Mouse (Mus musculus): ENCODE measurements at regions not wholly inside any gene's neighbourhood (a gene's known extent, or its start where the extent isn't known, plus 50 kb on each side); places are given as distances from the start of the nearest gene placed in this dataset.

- DNase-seq (ENCODE audit: low spot score), result no peak
Observed at GRCm38 (mm10) chr11:19455391-19456290, 436.9 kb upstream of the Meis1 start.

DNA sequence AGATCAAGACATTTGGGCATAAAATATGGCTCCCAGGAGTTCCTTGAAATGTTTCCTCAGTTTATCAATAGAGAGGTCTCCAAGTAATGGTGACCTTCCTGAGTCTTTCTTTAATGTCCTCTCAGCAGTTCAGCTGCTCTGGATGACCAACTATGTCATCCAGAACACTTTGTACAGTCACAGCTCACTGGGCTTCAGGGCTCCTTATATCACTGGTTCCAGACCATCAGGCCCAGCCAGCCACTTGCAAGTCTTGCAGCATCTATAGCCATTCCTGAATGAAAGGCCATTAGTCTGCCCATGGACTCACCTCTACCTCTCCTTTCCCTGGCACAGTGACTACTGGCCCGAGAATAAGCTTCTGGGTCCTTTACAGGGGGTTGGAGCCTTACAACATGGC lies 437.8 kb upstream of the Meis1 start:
- DNase-seq (ENCODE audit: low spot score), result no peak

DNA sequence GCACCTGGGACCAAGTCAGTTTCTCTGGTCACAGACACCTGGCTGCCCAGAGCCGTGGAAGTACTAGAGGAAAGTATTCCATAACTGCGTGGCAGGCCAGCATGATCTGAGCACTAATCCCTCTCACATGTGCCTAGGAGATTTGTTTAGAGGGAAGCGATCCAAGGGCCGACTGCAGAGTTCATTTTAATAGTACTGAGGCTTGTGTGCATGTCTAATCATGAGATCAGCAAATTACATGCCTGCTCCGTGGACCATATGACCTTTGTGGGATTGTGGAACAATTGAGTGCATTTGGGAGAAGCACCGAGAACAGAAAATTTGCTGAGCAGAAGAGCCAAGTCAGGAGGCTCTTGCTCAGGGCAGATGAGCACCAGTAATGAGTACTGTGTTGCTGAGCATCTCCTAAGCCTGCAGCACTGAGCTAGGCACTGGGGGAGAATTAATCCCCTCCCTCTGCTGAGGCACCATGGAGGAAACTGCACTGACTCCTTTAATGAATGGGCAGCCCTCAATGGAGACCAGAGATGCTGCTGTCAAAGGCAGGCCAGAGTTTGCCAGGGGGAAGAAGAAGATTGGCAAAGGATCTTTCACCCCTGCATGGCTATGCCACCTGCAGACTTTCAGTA lies 445.1 kb upstream of the Meis1 start:
- DNase-seq (ENCODE audit: low spot score), result no peak

DNA sequence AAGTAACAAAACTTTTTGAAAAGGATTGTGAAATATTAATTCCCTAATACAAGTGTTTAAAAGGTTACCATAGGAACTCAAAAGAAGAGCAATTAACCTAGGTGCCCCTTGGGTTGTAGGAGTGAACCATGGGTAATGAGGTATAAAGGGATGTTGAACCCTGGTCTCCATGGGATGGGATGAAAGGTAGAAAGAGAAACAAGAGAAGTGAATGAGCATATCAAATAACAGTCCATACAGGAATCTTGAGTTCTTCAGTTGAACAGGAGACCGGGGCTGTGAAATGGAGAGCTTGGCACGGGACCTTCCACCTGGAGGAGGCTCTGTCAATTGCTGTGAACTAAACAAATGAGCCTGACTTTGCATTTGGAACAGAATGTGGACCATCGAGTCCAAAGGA lies 449.6 kb upstream of the Meis1 start:
- DNase-seq (ENCODE audit: low spot score), result no peak

- no peak for DNase-seq (ENCODE audit: low spot score)
Observed at GRCm38 (mm10) chr11:19468803-19469202, 450.0 kb upstream of the Meis1 start.

DNA sequence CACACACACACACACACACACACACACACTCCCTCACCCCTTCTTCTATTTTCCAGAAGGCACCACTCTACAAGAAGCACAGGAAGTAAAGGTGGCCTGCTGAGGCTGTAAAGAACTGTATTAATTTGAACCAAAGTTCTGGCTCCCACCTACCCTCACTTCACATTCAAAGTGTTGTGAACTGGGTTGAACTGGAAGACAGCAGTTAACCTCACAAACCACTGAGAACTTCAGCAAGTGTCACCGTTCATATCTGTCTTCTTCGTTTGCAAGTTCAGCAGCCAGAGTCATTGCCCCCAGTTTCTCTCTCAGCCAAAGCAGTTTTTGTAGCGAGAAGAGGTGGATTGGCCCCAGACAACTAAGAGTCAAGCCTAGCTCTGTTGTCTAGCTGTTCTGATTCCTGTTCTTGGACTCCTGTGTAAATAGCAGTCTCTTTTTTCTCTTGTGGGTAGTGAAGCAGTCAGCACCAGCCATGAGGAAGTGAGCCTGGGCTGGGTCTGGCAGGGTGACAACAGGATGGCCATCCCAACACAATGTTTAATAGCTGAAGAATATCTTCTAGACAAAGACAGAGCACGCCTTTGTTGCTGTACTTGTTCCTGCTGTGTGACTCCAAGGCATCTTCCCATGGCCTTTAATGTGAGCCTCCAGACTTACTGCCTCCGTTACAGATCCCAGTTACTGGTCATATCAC lies 452.0 kb upstream of the Meis1 start:
- DNase-seq (ENCODE audit: low spot score), result no peak

DNA sequence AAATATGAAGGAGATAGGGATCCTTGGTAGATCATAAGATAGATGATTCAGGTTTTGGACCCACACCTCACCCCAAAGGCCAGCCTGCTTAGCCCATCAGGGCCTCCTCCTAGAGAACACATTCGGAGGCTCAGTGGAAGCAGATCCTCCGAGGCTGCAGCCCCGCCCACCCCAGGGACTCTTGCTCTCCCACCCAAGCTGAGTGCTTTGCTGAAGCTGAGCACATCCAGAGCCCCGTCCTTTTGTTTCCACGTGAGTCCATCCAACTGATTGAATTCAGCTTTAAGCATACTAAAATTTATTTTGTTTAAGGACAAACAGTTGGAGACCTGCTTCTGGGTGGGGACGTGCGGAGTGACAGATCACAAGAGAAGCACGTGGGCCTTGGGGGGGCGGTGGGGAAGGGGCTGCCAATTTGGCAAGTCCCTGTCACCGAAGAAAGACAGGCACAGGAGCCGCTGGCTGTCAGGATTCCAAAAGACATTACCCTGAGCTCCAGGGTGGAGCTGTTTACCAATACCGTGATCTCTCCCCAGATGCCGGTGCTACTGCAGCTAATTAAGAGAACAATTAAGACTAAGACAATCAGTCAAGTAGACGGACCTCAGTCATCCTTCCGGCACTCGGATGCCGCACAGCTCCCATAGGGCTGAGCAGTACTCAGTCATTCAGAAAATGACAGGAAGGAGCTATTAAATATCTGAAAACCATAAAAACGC lies 448.9 kb upstream of the Spred2 start:
- DNase-seq (ENCODE audit: low spot score), result no peak

DNA sequence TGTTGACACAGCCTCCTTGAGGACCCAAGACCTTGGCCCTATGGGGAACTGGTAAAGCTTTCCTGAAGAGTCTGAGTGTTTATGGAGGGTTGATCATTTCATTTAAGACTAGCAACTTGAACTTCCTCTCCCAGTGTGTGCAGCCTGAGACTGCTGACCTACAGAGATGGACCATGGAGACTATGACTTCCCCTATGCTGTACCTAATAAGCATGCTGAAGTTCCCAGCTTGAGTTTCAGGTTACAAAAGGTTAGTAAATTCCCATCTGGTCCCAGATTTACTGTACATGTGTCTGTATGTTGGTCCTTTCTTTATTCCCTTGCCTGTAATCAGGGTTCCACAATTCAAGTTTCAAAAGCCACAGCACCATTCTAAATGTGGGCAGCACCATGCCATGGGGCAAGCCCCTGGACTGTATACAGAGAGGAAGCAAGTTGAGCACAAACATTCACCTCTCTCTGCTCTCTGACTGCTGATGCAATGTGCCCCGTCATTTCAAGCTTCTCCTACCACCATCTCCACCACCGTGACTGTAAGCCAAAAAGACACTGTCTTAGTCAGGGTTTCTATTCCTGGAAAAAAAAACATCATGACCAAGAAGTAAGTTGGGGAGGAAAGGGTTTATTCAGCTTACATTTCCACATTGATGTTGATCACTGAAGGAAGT lies 431.0 kb upstream of the Spred2 start:
- no peak for DNase-seq (ENCODE audit: low spot score)

DNA sequence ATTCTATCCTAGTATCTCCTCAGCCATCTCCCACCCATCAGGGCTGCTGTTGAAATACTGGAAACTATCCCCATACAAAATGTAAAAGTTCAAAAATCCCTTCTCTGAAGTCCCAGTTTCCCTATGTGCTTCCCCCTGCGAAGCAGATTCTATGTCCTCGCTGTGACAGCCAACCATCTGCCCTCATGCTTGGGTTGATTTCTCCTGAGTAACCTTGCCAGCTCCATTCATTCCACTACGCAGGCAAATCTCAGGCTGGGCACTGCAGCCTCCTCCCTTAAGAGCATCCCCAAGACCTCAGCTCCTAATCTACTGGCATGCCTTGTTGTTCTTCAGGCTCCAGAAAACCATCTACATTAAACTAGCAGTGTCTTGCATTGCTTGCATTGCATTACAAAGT lies 402.5 kb upstream of the Spred2 start:
- no peak for DNase-seq (ENCODE audit: low spot score)

GRCm38 (mm10) chr11:19523853-19524487 lies 400.2 kb upstream of the Spred2 start:
- DNase-seq (ENCODE audit: low spot score), result no peak

- DNase-seq (ENCODE audit: low spot score), result no peak
Observed at GRCm38 (mm10) chr11:19529126-19529525, 395.0 kb upstream of the Spred2 start.

DNA sequence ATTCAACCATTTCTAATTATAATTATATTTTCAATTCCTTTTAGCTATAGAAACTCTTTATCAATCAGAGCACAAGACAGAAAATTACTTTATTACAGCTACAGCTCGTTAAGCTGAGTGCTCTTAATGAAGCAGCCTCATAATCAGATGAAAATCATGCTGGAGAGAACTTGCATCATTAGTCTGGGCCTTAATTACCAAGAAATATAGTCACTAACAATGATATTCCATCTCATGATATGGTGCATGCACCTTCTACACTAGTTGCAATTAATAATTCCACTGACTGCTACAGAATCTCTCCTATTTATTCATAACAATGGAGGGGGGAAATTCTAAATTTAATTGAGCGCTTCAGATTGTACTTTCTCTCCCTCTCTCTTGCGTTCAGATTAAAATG lies 393.5 kb upstream of the Spred2 start:
- DNase-seq (ENCODE audit: low spot score), result no peak

DNA sequence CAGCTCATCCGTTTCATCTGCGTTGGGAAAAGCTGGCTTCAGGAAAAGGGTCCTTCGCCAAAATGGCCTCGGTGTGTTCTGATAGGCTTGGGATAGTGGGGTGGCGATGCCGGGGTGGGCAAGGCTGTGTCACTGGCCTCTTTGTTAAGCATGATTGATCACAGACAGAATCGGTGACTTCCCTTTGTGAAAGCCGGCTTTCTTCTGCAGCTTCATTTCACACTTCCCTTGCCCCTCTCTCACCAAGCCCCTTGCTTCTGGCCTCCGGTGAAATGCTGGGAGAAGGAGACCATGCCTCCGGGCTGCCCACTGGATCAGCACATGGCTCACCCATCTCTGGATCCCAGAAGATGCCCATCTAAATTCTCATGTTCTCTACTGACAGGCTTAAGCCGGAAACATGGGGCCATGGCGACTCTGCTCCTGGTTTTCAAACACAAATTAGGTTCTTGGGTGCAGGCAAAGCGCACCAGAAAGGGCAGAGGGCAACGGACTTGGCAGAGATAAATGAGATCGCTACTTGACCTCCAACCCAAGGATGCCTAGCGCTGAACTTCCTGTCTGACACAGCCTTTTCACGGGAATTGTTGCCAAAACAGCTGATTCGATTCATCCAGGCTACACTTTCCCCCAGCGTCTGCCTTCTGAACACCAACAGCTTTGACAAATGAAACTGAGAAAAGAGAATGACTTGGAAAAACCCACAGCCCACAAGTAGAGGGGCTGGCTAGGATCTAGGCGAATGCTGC lies 392.7 kb upstream of the Spred2 start:
- no peak for DNase-seq (ENCODE audit: low spot score)

- no peak for DNase-seq (ENCODE audit: low spot score)
Observed at GRCm38 (mm10) chr11:19532867-19533266, 391.3 kb upstream of the Spred2 start.

- no peak for DNase-seq (ENCODE audit: low spot score)
Observed at GRCm38 (mm10) chr11:19533701-19534100, 390.5 kb upstream of the Spred2 start.

- no peak for DNase-seq (ENCODE audit: low spot score)
Observed at GRCm38 (mm10) chr11:19535215-19535614, 389.0 kb upstream of the Spred2 start.

GRCm38 (mm10) chr11:19546226-19546625 lies 377.9 kb upstream of the Spred2 start:
- DNase-seq (ENCODE audit: low spot score), result no peak

DNA sequence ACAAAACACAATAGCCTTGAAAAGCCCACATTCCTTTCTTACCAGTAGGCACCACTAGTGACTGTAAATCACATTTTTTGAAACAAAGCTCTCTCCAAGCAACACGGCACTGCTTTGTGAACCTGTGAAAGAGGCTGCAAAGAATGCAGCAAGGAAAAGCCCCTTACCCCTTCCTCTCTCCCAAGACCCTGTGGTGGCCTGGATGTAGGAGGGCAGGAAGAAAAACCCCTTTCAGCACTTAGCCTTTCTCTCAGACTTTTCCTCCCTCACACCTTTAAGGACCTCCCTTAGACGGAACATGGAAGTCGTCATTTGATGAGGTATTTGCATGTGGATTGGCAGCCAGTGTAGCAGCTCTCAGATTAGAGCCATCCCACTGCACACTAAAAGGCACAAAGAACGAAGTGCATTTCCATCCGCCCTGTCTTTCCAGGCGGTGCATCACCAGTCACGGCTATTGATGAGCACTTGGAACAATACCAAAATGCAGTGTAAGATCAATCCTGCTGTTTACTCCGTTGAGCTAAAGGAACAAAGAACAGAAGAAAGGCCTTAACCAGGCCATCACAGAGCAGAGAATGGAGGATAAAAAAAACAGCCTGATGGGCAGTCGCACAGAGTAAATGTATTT lies 369.7 kb upstream of the Spred2 start:
- no peak for DNase-seq (ENCODE audit: low spot score)
